Mouse (Mus musculus) embryonic facial prominence, embryonic 10.5 days (tissue): ENCODE measurements around the gene Xbp1. TPM values are rescaled to one million over a fixed set of nuclear protein-coding genes. Genes with fewer than 3 reads are reported as not detected.
"Not testable (repeated sequence)": the region's sequence is repeated elsewhere in the genome, so short reads cannot be mapped to it uniquely, and the experiment has no call there.

Experiments
- DNase-seq: peaks from one replicate; pipeline ENCODE4 v3.0.0-alpha.2; 2017; ENCODE audit warnings: low spot score
- H3K27ac ChIP-seq: fragments of 300-500 bp; sonication (generic); replicated peaks from 2 replicates; pipeline ENCODE4 v1.5.1; 2016; ENCODE audit warnings: mild to moderate bottlenecking
- H3K27me3 ChIP-seq: fragments of 300-500 bp; sonication (generic); replicated peaks from 2 replicates; pipeline ENCODE4 v1.6.1; 2016; ENCODE audit warnings: low read depth, mild to moderate bottlenecking; ENCODE audit not compliant: poor library complexity, severe bottlenecking
- H3K36me3 ChIP-seq: fragments of 300-500 bp; sonication (generic); replicated peaks from 2 replicates; pipeline ENCODE4 v1.6.1; 2016; ENCODE audit warnings: mild to moderate bottlenecking, moderate library complexity
- H3K4me1 ChIP-seq: fragments of 300-500 bp; sonication (generic); 2 replicates; pipeline ENCODE4 v1.6.1; 2016
- H3K4me3 ChIP-seq: fragments of 300-500 bp; sonication (generic); 2 replicates; pipeline ENCODE4 v1.5.1; 2016; ENCODE audit warnings: mild to moderate bottlenecking, moderate library complexity
- H3K9me3 ChIP-seq: fragments of 300-500 bp; sonication (generic); 2 replicates; pipeline ENCODE4 v1.6.1; 2016; ENCODE audit warnings: mild to moderate bottlenecking
- WGBS: fragments of 180-500 bp; shearing (Covaris S2); methylation state at CpG from one replicate; pipeline ENCODE4 v1.1.7; 2016; 5-methylcytosine and 5-hydroxymethylcytosine counted together
- polyA plus RNA-seq: library from polyadenylated mRNA; unstranded; fragments of >200 nt; fragmentation: Nextera tagmentation; extraction: Ambion mirVana; gene quantifications from 2 replicates; pipeline ENCODE4 v1.2.1, GENCODE M21; 2016

Gene Xbp1
- polyA plus RNA-seq, 1 experiment from 2014 or later, result 119 TPM

DNA sequence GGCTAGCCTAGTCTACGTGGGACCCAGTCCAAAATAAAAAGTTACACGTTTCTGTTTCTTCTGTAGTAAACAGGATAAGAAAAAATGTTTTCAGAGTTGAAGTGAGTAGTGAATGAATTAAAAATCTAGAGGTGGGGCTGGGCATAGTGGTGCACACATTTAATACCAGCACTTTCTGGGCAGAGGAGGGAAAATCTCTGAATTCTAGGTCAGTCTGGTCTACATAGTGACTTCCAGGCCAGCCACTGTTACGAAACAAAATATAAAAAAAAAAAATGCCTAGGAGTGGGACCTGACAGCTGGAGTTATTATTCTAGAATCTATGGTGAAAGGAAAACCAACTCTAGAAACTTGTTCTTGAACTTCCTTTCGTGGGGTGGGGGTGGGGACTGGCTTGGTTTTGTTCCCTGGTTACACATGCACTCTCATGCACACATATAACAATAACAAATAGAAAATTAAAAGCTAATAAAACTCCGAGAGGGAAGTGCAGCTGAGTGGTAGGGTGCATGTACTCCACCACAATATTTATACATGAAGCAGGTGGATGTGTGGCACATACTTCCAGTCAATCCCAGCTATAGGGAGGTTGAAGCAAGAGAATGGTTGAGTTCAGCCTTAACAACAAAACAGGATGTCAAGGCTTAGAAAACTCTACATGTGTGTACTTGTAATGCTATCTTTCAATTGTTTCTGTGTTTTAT, 22.2 kb downstream of the Xbp1 start:
- H3K27ac ChIP-seq, result 0 out of 2 replicates have a peak overlapping the region, but pooled peaks have one; percentile 95
- no peak for DNase-seq
- no peaks in the 10 kb centered on the region for H3K27me3 ChIP-seq
- 54% methylated on average over 5 of the region's 5 CpGs for WGBS
- H3K4me1 ChIP-seq, result peaks cover 25% of the 10 kb centered on the region
- H3K4me3 ChIP-seq, result peak overlapping the region; percentile 81
- H3K9me3 ChIP-seq, result no peaks in the 10 kb centered on the region
- peaks cover 26% of the 10 kb centered on the region for H3K36me3 ChIP-seq

DNA sequence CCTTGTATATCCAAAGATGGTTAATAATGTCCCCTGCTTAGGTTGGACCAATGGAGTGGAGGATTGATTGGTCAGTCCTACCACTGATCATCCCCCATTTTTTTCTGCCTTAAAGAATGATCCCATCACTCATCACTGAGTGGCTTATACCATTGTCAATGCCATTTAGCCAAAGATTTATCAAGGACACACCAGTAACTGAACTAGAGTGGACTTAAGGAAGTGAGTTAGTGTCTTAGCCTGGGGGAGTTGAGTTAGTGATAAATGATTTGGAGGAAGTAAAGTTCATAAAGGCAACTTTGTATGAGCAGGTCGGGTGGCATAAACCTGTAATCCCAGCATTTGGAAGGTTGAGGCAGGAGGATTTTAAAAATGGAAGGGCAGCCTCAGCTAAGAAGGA, 22.8 kb downstream of the Xbp1 start:
- no peaks in the 10 kb centered on the region for H3K9me3 ChIP-seq
- H3K27me3 ChIP-seq, result no peaks in the 10 kb centered on the region
- DNase-seq, result no peak
- peaks cover 21% of the 10 kb centered on the region for H3K4me1 ChIP-seq
- no peak overlapping the region for H3K27ac ChIP-seq
- H3K4me3 ChIP-seq, result no peak overlapping the region
- WGBS, result 69% methylated on average over 1 of the region's 1 CpGs
- peaks cover 20% of the 10 kb centered on the region for H3K36me3 ChIP-seq

DNA sequence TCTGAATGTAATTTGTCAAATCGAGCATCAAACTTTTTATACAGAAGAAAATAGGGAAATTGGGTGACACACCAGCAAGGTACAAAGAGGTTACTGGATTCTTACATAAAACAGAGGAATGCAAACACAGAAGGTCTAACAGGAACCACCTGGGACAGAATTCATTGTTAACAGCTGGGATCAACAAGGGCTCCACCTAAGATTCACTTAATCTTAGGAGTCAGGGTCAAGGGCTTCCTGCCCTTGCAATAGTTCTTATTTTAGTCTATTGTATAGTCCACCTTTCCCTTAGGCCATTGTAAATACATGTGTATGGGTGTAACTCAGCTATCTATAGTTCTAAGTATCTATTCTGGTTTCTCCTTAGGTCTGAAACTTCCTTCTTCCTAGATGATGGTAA, 24.2 kb downstream of the Xbp1 start:
- not testable (repeated sequence) for DNase-seq, H3K36me3 ChIP-seq, H3K27ac ChIP-seq, H3K4me3 ChIP-seq, H3K9me3 ChIP-seq, H3K27me3 ChIP-seq
- WGBS, result 80% methylated on average over 1 of the region's 1 CpGs
- peaks cover 17% of the 10 kb centered on the region for H3K4me1 ChIP-seq

DNA sequence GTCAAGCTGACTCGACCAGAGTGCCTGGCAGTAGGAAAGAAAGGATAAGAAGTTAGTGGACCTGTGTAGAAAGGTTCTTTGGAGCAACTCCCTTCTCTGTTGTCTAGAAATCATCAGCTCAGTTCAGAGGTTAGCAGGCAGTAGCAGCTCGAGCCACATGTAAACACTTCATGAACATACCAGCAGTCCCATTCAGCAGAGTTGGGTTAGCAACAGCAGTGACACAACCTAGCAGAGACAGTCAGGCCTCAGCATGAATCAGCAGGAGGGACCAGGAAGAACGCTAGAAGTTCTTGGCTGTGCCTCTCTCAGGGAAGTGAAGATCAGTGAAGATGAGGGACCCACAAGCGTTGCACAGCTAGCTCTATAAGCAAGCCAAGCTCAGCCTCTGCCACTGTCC, 25.0 kb downstream of the Xbp1 start:
- Histone ChIP-seq H3K27ac (no peak overlapping the region), H3K4me3 (no peak overlapping the region), H3K4me1 (peaks cover 14% of the 10 kb centered on the region), H3K9me3 (no peaks in the 10 kb centered on the region; the same call in 1 of the 2 replicates), H3K27me3 (no peaks in the 10 kb centered on the region), H3K36me3 (peaks cover under 1% of the 10 kb centered on the region)
- 86% methylated on average over 4 of the region's 4 CpGs for WGBS
- DNase-seq, result no peak

DNA sequence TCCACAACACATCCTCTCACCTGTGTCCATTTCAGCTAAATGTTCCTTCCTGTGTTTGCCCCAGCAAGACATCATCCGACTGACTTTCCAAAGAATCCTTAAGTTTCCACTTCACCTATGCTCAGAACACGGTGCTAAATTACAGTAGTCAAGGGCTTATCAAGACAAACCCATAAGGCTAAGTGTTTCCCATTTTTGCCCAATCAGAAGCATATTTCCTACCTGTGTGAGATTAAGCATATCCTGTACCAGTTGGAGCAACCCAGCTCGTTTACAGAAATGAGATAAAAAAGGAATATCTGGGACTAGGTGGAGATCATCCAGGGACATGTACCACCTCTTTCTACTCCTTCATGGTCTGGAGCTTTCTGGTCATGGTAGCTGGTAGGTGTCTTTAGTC, 26.2 kb downstream of the Xbp1 start:
- no peaks in the 10 kb centered on the region; the same call in 1 of the 2 replicates for H3K9me3 ChIP-seq
- 0 out of 2 replicates have a peak, but pooled peaks cover 2% of the 10 kb centered on the region for H3K4me1 ChIP-seq
- 89% methylated on average over 3 of the region's 3 CpGs for WGBS
- DNase-seq, result no peak
- no peaks in the 10 kb centered on the region for H3K36me3 ChIP-seq
- no peaks in the 10 kb centered on the region for H3K27me3 ChIP-seq
- no peak overlapping the region for H3K4me3 ChIP-seq
- no peak overlapping the region for H3K27ac ChIP-seq

DNA sequence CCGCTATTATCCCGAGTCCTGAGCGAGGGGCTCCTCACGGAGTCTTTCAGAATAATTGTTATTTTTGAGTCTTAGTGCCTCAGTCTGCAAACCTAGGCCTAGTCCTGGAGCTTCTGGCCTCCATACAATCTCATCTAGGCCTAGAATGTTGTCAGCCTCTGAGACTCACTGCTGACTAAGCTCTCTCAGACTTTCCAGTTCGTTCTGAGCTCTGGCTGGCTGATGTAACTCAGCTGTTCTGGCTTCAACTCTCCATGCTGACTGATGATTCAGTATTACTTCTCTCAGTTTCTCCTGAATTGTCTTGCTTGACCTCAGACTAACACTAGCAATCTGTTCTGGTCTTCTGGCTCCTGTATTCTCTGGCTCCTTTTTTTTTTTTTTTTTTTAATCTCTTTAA, 31.0 kb downstream of the Xbp1 start:
- no peak for DNase-seq
- H3K36me3 ChIP-seq, result no peaks in the 10 kb centered on the region
- H3K4me3 ChIP-seq, result no peak overlapping the region
- H3K27ac ChIP-seq, result no peak overlapping the region
- WGBS, result 90% methylated on average over 5 of the region's 5 CpGs
- H3K27me3 ChIP-seq, result no peaks in the 10 kb centered on the region
- no peaks in the 10 kb centered on the region for H3K4me1 ChIP-seq
- no peaks in the 10 kb centered on the region; the same call in 1 of the 2 replicates for H3K9me3 ChIP-seq

DNA sequence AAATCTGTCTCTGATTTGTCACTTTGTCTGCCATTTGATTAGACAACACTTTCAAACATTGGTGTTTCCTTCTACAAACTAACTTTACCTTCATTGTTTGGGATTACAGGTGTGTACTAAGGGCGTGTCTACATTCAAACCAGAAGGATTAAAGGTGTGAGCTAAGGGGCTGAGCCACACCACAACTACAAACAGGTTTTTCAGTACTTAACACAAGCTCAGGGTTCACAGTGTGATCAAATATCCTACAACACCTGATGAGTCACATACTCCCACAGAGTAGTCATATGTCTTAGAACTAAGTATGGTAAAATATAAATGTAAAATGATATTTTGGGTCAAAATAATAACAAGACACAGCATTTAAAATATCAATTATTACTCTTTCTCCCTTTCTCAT, 31.5 kb downstream of the Xbp1 start:
- no peak for DNase-seq
- no peak overlapping the region for H3K4me3 ChIP-seq
- 66% methylated on average over 1 of the region's 1 CpGs for WGBS

DNA sequence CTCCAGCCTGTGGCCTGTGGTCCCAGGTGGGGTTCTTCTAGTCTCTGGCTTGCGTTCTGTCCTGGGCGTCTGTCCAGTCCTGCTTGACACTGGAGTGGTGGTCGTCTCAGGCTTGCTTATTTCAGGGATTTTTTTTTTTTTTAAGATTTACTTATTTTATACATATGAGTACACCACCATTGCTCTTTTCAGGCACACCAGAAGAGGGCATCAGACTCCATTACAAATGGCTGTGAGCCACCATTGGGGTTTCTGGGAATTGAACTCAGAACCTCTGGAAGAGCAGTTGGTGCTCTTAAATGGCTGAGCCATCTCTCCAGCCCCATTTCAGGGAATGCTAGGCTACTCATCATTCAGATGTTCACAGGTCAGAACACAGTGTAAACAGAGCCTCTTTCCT, 39.8 kb downstream of the Xbp1 start:
- no peak for DNase-seq
- Histone ChIP-seq H3K4me1 (peaks cover 31% of the 10 kb centered on the region), H3K27me3 (no peaks in the 10 kb centered on the region), H3K9me3 (no peaks in the 10 kb centered on the region), H3K36me3 (no peaks in the 10 kb centered on the region), H3K4me3 (no peak overlapping the region), H3K27ac (no peak overlapping the region)
- 82% methylated on average over 3 of the region's 3 CpGs for WGBS

More for the DNA sequence above, 31.5 kb downstream of the Xbp1 start:
- H3K4me1 ChIP-seq, result no peaks in the 10 kb centered on the region
- no peak overlapping the region for H3K27ac ChIP-seq
- no peaks in the 10 kb centered on the region for H3K27me3 ChIP-seq
- H3K9me3 ChIP-seq, result no peaks in the 10 kb centered on the region; the same call in 1 of the 2 replicates
- no peaks in the 10 kb centered on the region for H3K36me3 ChIP-seq

DNA sequence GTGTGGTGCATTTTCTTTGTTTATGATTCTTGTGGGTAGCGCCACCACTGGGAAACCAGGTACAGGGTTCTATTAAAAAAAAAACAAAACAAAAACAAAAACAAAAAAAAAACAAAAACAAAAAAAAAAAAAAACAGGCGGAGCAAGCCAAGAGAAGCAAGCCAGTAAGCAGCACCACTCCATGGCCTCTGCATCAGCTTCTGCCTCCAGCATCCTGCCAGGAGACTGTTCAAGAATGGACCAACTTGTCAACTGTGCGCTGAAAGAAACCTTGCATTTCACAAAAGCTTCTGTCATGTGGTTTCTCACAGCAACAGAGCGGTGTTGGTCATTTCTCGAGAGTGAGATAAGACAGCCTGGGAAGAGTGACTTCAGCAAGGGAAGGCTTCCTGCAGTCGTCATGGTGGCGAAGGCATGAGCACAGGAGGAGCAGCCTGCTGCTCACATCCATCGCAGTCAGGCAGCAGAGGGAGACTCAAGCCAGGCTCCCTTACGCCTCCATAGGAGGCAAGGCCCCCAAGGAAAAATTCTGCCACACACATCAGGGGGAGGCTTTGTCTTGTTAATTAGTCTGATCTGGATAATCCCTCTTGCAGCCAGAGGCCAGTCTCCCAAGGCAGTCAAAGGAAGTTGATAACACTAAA, 42.3 kb downstream of the Xbp1 start:
- WGBS, result 25% methylated on average over 9 of the region's 9 CpGs
- peaks cover 31% of the 10 kb centered on the region for H3K4me1 ChIP-seq
- no peaks in the 10 kb centered on the region for H3K36me3 ChIP-seq
- H3K27me3 ChIP-seq, result no peaks in the 10 kb centered on the region
- H3K27ac ChIP-seq, result peak overlapping the region; percentile 51
- no peaks in the 10 kb centered on the region for H3K9me3 ChIP-seq
- DNase-seq, result no peak
- no peak overlapping the region for H3K4me3 ChIP-seq

DNA sequence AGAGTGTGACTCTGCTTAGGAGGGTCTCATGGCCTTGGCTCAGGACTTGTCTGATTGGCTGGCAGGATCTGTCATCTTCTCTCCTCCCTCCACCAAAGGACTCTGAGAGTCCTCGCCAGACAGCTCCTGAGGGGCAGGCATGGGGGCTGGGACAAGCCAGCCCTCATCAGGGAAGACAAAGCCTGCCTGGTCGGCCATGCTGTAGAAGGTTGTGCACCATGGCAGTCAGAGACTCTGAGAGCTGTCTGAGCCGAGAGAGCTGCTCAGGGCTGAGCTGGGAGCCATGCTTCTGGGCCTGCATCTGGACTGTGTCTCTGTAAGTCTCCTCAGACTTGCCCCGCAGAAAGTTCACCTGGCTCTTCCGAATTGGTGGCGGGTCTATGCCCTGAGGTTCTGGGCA, 43.4 kb downstream of the Xbp1 start:
- no peaks in the 10 kb centered on the region for H3K9me3 ChIP-seq
- 65% methylated on average over 6 of the region's 6 CpGs for WGBS
- H3K36me3 ChIP-seq, result no peaks in the 10 kb centered on the region
- peaks cover 31% of the 10 kb centered on the region for H3K4me1 ChIP-seq
- no peak overlapping the region for H3K27ac ChIP-seq
- no peak overlapping the region for H3K4me3 ChIP-seq
- no peak for DNase-seq
- H3K27me3 ChIP-seq, result no peaks in the 10 kb centered on the region

DNA sequence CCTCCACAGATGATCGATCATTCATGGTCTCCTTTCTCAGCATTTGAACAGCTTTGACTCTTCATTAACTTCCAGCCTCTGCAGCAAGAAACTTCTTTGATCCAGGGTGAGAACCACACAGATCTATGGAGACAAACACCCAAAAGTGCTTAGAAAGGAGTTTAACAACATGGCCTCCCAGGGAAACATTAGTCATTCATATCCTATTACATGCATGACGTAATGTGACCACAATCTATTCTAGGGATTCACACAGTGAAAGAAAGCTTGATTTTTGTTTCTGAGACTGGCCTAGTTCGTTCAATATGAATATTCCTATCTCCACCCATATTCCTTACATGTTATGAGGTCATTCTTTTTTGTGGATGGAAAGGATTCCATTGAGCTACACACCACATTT, 45.1 kb downstream of the Xbp1 start:
- WGBS, result 90% methylated on average over 3 of the region's 3 CpGs
- no peak overlapping the region for H3K4me3 ChIP-seq

DNA sequence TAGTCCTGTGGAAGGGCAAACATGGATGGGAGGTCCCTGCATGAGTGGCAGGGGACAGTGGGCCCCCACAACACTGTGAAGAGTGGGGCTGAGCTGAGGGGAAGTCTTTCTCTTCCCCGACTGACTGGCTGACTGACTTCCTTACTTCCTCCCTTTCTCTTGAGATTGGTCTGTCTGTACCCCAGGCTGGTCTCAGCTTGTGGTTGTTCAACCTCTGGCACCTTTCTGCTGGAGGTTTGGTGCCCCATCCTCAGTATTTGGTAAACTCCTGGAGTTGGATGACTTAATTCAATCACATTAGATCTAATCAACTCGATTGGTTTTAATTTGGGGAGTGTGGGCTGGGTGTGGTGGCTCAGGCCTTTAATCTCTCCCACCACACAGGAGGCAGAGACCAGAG, 46.0 kb downstream of the Xbp1 start:
- no peak for DNase-seq
- Histone ChIP-seq H3K4me1 (peaks cover 17% of the 10 kb centered on the region), H3K36me3 (no peaks in the 10 kb centered on the region), H3K27ac (no peak overlapping the region), H3K4me3 (no peak overlapping the region), H3K9me3 (no peaks in the 10 kb centered on the region), H3K27me3 (no peaks in the 10 kb centered on the region)
- WGBS, result 74% methylated on average over 2 of the region's 2 CpGs

More for the DNA sequence above, 45.1 kb downstream of the Xbp1 start:
- no peak for DNase-seq
- no peaks in the 10 kb centered on the region for H3K9me3 ChIP-seq
- H3K27ac ChIP-seq, result no peak overlapping the region
- H3K4me1 ChIP-seq, result peaks cover 21% of the 10 kb centered on the region
- H3K27me3 ChIP-seq, result no peaks in the 10 kb centered on the region
- H3K36me3 ChIP-seq, result no peaks in the 10 kb centered on the region

DNA sequence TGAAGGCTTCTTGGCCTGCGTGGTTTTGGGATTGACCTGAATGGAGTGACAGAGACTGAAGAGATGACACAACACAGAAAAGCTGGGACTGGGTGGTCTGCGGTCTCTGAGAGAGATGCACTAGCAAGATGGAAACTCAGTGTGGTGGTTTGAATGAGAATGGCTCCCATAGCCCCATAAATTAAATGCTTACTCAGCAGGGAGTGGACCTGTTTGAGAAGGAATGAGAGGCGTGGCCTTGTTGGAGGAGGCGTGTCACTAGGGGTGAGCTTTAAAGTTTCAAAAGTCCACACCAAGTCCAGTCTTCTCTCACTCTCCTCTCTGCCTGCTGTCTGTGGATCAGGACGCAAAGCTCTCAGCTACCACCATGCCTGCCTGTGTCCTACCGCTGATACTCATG, 47.2 kb downstream of the Xbp1 start:
- no peak for DNase-seq
- 96% methylated on average over 6 of the region's 6 CpGs for WGBS
- peaks cover 11% of the 10 kb centered on the region for H3K4me1 ChIP-seq
- no peak overlapping the region for H3K27ac ChIP-seq
- no peak overlapping the region for H3K4me3 ChIP-seq
- H3K36me3 ChIP-seq, result no peaks in the 10 kb centered on the region
- no peaks in the 10 kb centered on the region for H3K27me3 ChIP-seq
- no peaks in the 10 kb centered on the region for H3K9me3 ChIP-seq
